Mouse (Mus musculus) MEL (cell line): ENCODE data around the gene Timm29. TPM values are rescaled to one million over a fixed set of nuclear protein-coding genes. Genes with fewer than 3 reads are reported as not detected.
A peak's percentile ranks its signal among the peaks of the same experiment; 100 is the strongest.

Source experiments
- DNase-seq: peaks from one replicate; pipeline ENCODE4 v3.0.0; 2011; ENCODE audit warnings: low read depth, low spot score
- H3K27ac ChIP-seq: 2 replicates; pipeline ENCODE4 v1.5.1; 2012; ENCODE audit warnings: low read depth, mild to moderate bottlenecking, control low read depth, low read length, moderate library complexity; ENCODE audit not compliant: control insufficient read depth
- H3K27me3 ChIP-seq, 2 experiments: fragments of 150-350 bp in 1 of 2; sonication (generic) in 1 of 2; 2 replicates each; pipeline ENCODE4 v1.6.1; 2012; ENCODE audit warnings: low read length in 2 of 2, mild to moderate bottlenecking in 2 of 2, improper control_type of control experiment in 1 of 2, moderate library complexity in 1 of 2; ENCODE audit not compliant: insufficient read depth in 2 of 2, control insufficient read depth in 1 of 2
- H3K36me3 ChIP-seq, 2 experiments: 2 replicates each; pipeline ENCODE4 v1.6.1; 2012 to 2014; ENCODE audit warnings: low read length in 2 of 2, improper control_type of control experiment in 1 of 2, inconsistent platforms in 1 of 2, mild to moderate bottlenecking in 1 of 2; ENCODE audit not compliant: insufficient read depth in 2 of 2, control insufficient read depth in 1 of 2
- H3K4me1 ChIP-seq, 2 experiments: fragments of 150-350 bp in 1 of 2; sonication (generic) in 1 of 2; 2 replicates each; pipeline ENCODE4 v1.6.1; 2012; ENCODE audit warnings: low read length in 2 of 2, improper control_type of control experiment in 1 of 2, mild to moderate bottlenecking in 1 of 2; ENCODE audit not compliant: insufficient read depth in 2 of 2, control insufficient read depth in 1 of 2
- H3K4me3 ChIP-seq, 2 experiments: fragments of 150-350 bp in 1 of 2; sonication (generic) in 1 of 2; 2 replicates each; pipeline ENCODE4 v1.5.1; 2012; ENCODE audit warnings: low read depth in 2 of 2, low read length in 2 of 2, mild to moderate bottlenecking in 2 of 2, moderate library complexity in 2 of 2, control low read depth in 1 of 2, improper control_type of control experiment in 1 of 2; ENCODE audit not compliant: control insufficient read depth in 1 of 2, insufficient read depth in 1 of 2
- H3K79me2 ChIP-seq: 2 replicates; pipeline ENCODE4 v1.6.1; 2012; ENCODE audit warnings: mild to moderate bottlenecking, low read length, moderate library complexity; ENCODE audit not compliant: control insufficient read depth, poor library complexity, insufficient read depth
- H3K9ac ChIP-seq: 2 replicates; pipeline ENCODE4 v1.6.1; 2012; ENCODE audit warnings: low read depth, mild to moderate bottlenecking, control low read depth, low read length, moderate library complexity; ENCODE audit not compliant: control insufficient read depth, poor library complexity, severe bottlenecking
- H3K9me3 ChIP-seq: fragments of 150-350 bp; sonication (generic); replicated peaks from 2 replicates; pipeline ENCODE4 v1.6.1; 2012; ENCODE audit warnings: mild to moderate bottlenecking, low read length, improper control_type of control experiment, moderate library complexity; ENCODE audit not compliant: insufficient read depth
- BHLHE40 ChIP-seq: IDR thresholded peaks from 2 replicates; pipeline ENCODE4 v1.6.1; 2012; ENCODE audit warnings: low read depth, mild to moderate bottlenecking, inconsistent platforms, low read length, improper control_type of control experiment, borderline replicate concordance
- CHD1 ChIP-seq: IDR thresholded peaks from 2 replicates; pipeline ENCODE4 v1.6.1; 2012; ENCODE audit warnings: low read depth, mild to moderate bottlenecking, inconsistent platforms, low read length, improper control_type of control experiment
- E2F4 ChIP-seq: IDR thresholded peaks from 2 replicates; pipeline ENCODE4 v1.6.1; 2011; ENCODE audit warnings: low read depth, low read length, improper control_type of control experiment, borderline replicate concordance
- EP300 ChIP-seq, 2 experiments: IDR thresholded peaks; 2 replicates each; pipeline ENCODE4 v1.6.1; 2011; ENCODE audit warnings: improper control_type of control experiment in 2 of 2, low read length in 2 of 2, low read depth in 1 of 2, mild to moderate bottlenecking in 1 of 2
- GATA1 ChIP-seq: IDR thresholded peaks from 2 replicates; pipeline ENCODE4 v1.6.1; 2011; ENCODE audit warnings: low read depth, low read length, improper control_type of control experiment
- HCFC1 ChIP-seq: IDR thresholded peaks from 2 replicates; pipeline ENCODE4 v1.6.1; 2012; ENCODE audit warnings: low read depth, mild to moderate bottlenecking, inconsistent platforms, low read length, improper control_type of control experiment, moderate library complexity
- MAFK ChIP-seq: IDR thresholded peaks from 2 replicates; pipeline ENCODE4 v1.6.1; 2011; ENCODE audit warnings: low read depth, mild to moderate bottlenecking, low read length, improper control_type of control experiment, borderline replicate concordance
- MAX ChIP-seq: IDR thresholded peaks from 2 replicates; pipeline ENCODE4 v1.6.1; 2011; ENCODE audit warnings: low read length, improper control_type of control experiment
- MEF2A ChIP-seq: IDR thresholded peaks from 2 replicates; pipeline ENCODE4 v1.6.1; 2014; ENCODE audit warnings: low read depth, mild to moderate bottlenecking, inconsistent platforms, low read length, improper control_type of control experiment; ENCODE audit not compliant: poor library complexity, insufficient replicate concordance, severe bottlenecking; ENCODE audit errors: extremely low read depth
- MXI1 ChIP-seq: IDR thresholded peaks from 2 replicates; pipeline ENCODE4 v1.6.1; 2011; ENCODE audit warnings: mild to moderate bottlenecking, low read depth, low read length, improper control_type of control experiment
- MYB ChIP-seq: IDR thresholded peaks from 2 replicates; pipeline ENCODE4 v1.6.1; 2011; ENCODE audit warnings: mild to moderate bottlenecking, low read depth, low read length, improper control_type of control experiment
- NELFE ChIP-seq: IDR thresholded peaks from 2 replicates; pipeline ENCODE4 v1.6.1; 2011; ENCODE audit warnings: low read depth, low read length, improper control_type of control experiment
- POLR2AphosphoS5 ChIP-seq: IDR thresholded peaks from 2 replicates; pipeline ENCODE4 v1.6.1; 2012; ENCODE audit warnings: low read depth, borderline replicate concordance, mild to moderate bottlenecking, inconsistent platforms, low read length, moderate library complexity, mixed read lengths
- SMC3 ChIP-seq: IDR thresholded peaks from 2 replicates; pipeline ENCODE4 v1.6.1; 2011; ENCODE audit warnings: low read depth, low read length, improper control_type of control experiment
- TAL1 ChIP-seq: IDR thresholded peaks from 2 replicates; pipeline ENCODE4 v1.6.1; 2012; ENCODE audit warnings: mild to moderate bottlenecking, inconsistent platforms, low read length, moderate library complexity, mixed read lengths
- ZC3H11A ChIP-seq: IDR thresholded peaks from 2 replicates; pipeline ENCODE4 v1.6.1; 2012; ENCODE audit warnings: low read depth, mild to moderate bottlenecking, inconsistent platforms, low read length, improper control_type of control experiment
- ZMIZ1 ChIP-seq: IDR thresholded peaks from 2 replicates; pipeline ENCODE4 v1.6.1; 2012; ENCODE audit warnings: low read depth, mild to moderate bottlenecking, inconsistent platforms, low read length, improper control_type of control experiment, moderate library complexity
- polyA plus RNA-seq, 2 experiments: library from polyadenylated mRNA; stranded (reverse) in 1 of 2; unstranded in 1 of 2; fragments of >175 nt in 1 of 2; fragments of >200 nt in 1 of 2; gene quantifications; 2 replicates each; pipeline versions ENCODE4 v1.2.1 to v1.2.4; 2012; ENCODE audit warnings: low replicate concordance in 2 of 2, low read depth in 1 of 2; ENCODE audit not compliant: insufficient read length in 2 of 2, insufficient read depth in 1 of 2, missing spikeins in 1 of 2
- total RNA-seq: library from RNA; depleted of rRNA; stranded (reverse); fragments of 300-350 nt; gene quantifications from 2 replicates; pipeline ENCODE4 v1.2.3, GENCODE M21; 2012

Gene Timm29
- total and polyA plus RNA-seq, 3 experiments, result 45.8 to 163 (median 87.9) TPM

- no peak for DNase-seq
- Histone ChIP-seq H3K36me3 (peaks cover 2 to 63% of the 10 kb centered on the region in 2 experiments; a peak in 3 of 4 replicates), H3K27ac (no peak overlapping the region), H3K4me1 (no peaks in the 10 kb centered on the region), H3K79me2 (peaks cover 37% of the 10 kb centered on the region), H3K4me3 (no peak overlapping the region), H3K27me3 (no peaks in the 10 kb centered on the region), H3K9me3 (no peaks in the 10 kb centered on the region), H3K9ac (no peak overlapping the region)
- TF ChIP-seq E2F4 (no peak), ZMIZ1 (no peak), MXI1 (no peak), EP300 (IDR thresholded peaks at IDR 0.05; ENCODE audit: low read depth in 1 of 2, low read length in 2 of 2) (no peak), CHD1 (no peak), GATA1 (no peak), MEF2A (no peak), TAL1 (no peak), SMC3 (no peak), MAFK (no peak), ZC3H11A (no peak), MYB (no peak), POLR2AphosphoS5 (no peak), BHLHE40 (no peak), HCFC1 (no peak)
Measured at GRCm38 (mm10) chr9:21567051-21567450, 25.5 kb upstream of the Timm29 start.

GRCm38 (mm10) chr9:21568657-21569255 is 23.8 kb upstream of the Timm29 start:
- H3K79me2 ChIP-seq, result peaks cover 31% of the 10 kb centered on the region
- TF ChIP-seq MAX (no peak), TAL1 (no peak), NELFE (0 out of 2 replicates have a peak, but pooled peaks have one; percentile 22), MAFK (no peak)

More at GRCm38 (mm10) chr9:21568657-21569255, 23.8 kb upstream of the Timm29 start:
- H3K4me3 ChIP-seq, result no peak overlapping the region
- H3K9me3 ChIP-seq, result no peaks in the 10 kb centered on the region
- no peaks in the 10 kb centered on the region for H3K27me3 ChIP-seq
- DNase-seq, result no peak
- H3K9ac ChIP-seq, result no peak overlapping the region
- H3K27ac ChIP-seq, result no peak overlapping the region
- peaks cover 2 to 68% of the 10 kb centered on the region in 2 experiments; a peak in 3 of 4 replicates for H3K36me3 ChIP-seq
- no peaks in the 10 kb centered on the region for H3K4me1 ChIP-seq
